Mouse (Mus musculus): Measurements from ENCODE around the gene Ip6k3.

DNA sequence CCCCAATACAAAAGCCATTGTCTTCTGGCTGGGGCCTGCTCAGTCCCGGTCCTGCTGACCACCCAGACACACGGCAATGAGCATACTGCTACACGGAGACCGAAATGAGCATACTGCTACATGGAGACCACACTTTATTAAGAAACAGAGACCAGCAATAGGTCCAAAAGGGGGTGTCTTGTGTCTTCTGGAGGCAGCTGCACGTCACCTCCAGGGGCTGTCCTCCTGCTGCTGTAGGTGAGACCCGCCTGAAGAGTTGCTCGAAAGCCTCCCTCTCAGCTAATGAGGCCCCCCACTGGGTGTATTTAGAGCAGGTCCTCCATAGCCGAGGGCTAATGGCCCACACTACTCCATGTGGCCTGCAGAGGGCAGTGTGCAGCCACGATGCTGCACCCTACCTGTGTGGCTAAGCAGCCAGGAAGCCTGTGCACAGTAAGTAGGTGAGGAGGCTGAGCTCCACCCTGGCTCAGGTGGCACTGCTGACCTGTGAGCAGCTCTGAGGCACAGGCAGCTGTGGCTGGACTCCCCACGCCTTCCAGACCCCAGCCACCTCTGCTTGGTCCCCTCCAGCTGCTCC, 22.1 kb upstream of the Ip6k3 start:
- TF ChIP-seq POLR2A (IDR thresholded peaks at IDR 0.05; ENCODE audit: insufficient read length, low read depth) (peak; percentile 41), MAX (IDR thresholded peaks at IDR 0.05; ENCODE audit: low read depth) (no peak), USF1 (IDR thresholded peaks at IDR 0.05; ENCODE audit: low read depth) (no peak), E2F4 (IDR thresholded peaks at IDR 0.05; ENCODE audit: insufficient read depth) (no peak), CEBPB (IDR thresholded peaks at IDR 0.05; ENCODE audit: insufficient read depth, poor library complexity, severe bottlenecking) (no peak), SRF (IDR thresholded peaks at IDR 0.05; ENCODE audit: control insufficient read depth, insufficient read length, low read depth) (no peak), TCF12 (IDR thresholded peaks at IDR 0.05; ENCODE audit: insufficient read depth, poor library complexity, severe bottlenecking) (no peak)

All from myocyte (in vitro differentiated cells).